Mouse (Mus musculus): ENCODE data around the gene Ifitm10. TPM values are rescaled to one million over a fixed set of nuclear protein-coding genes. Genes with fewer than 3 reads are reported as not detected.

Gene Ifitm10
- polyA plus RNA-seq, 2 experiments: 0.87 to 1.3 TPM

- no peak overlapping the region for H3K9ac ChIP-seq (replicated peaks)
These were observed 2.2 kb downstream of the Ifitm10 start for GRCm38 (mm10) chr7:142371398-142371767.

GRCm38 (mm10) chr7:142370937-142371336 lies 2.6 kb downstream of the Ifitm10 start:
- WGBS (ENCODE audit: insufficient replicate concordance): 74% methylated on average over 18 of the region's 18 CpGs
- no peak overlapping the region for H3K9ac ChIP-seq (replicated peaks)
- no peak for TF ChIP-seq EP300 (IDR thresholded peaks at IDR 0.05; ENCODE audit: low read depth)
- TF ChIP-seq CTCF (IDR thresholded peaks at IDR 0.05; ENCODE audit: low read depth): no peak
- DNase-seq (ENCODE audit: low read depth in 3 of 3, low spot score in 3 of 3) (no peak), ATAC-seq (ENCODE audit: insufficient read depth) (no peak)
- H3K4me2 ChIP-seq (ENCODE audit: low read depth): no peak overlapping the region
- H3K27ac ChIP-seq: no peak overlapping the region
- H3K36me3 ChIP-seq (replicated peaks; ENCODE audit: control insufficient read depth, insufficient read depth, low read depth): peaks cover 6% of the 10 kb centered on the region
- peaks cover 28% of the 10 kb centered on the region for H3K27me3 ChIP-seq (ENCODE audit: control insufficient read depth, insufficient read depth, low read length)
- no peak overlapping the region for H3K4me3 ChIP-seq (ENCODE audit: insufficient read depth in 1 of 2, low read depth in 2 of 2, low read length in 2 of 2)
- H3K4me1 ChIP-seq (replicated peaks; ENCODE audit: control insufficient read depth in 2 of 2, insufficient read depth in 2 of 2, low read length in 1 of 2): no peaks in the 10 kb centered on the region
- H3K9me3 ChIP-seq (ENCODE audit: control insufficient read depth, low read length): no peaks in the 10 kb centered on the region

More at GRCm38 (mm10) chr7:142371398-142371767, 2.2 kb downstream of the Ifitm10 start:
- DNase-seq (ENCODE audit: low read depth in 3 of 3, low spot score in 3 of 3) (no peak), ATAC-seq (ENCODE audit: insufficient read depth) (no peak)
- Histone ChIP-seq H3K4me1 (replicated peaks; ENCODE audit: control insufficient read depth in 2 of 2, insufficient read depth in 2 of 2, low read length in 1 of 2) (peaks cover 0 to 1% of the 10 kb centered on the region in 2 experiments; a peak in 2 of 4 replicates), H3K36me3 (replicated peaks; ENCODE audit: control insufficient read depth, insufficient read depth, low read depth) (peaks cover 11% of the 10 kb centered on the region), H3K27me3 (ENCODE audit: control insufficient read depth, insufficient read depth, low read length) (peaks cover 28% of the 10 kb centered on the region), H3K4me2 (ENCODE audit: low read depth) (peak overlapping the region; percentile 60), H3K27ac (no peak overlapping the region), H3K4me3 (ENCODE audit: insufficient read depth in 1 of 2, low read depth in 2 of 2, low read length in 2 of 2) (peak overlapping the region; percentile 36 to 45; a peak in 2 of 4 replicates), H3K9me3 (ENCODE audit: control insufficient read depth, low read length) (no peaks in the 10 kb centered on the region)
- no peak for TF ChIP-seq CTCF (IDR thresholded peaks at IDR 0.05; ENCODE audit: low read depth)
- TF ChIP-seq EP300 (IDR thresholded peaks at IDR 0.05; ENCODE audit: low read depth): no peak
- 28% methylated on average over 11 of the region's 11 CpGs for WGBS (ENCODE audit: insufficient replicate concordance)

- WGBS (ENCODE audit: insufficient replicate concordance): 48% methylated on average over 6 of the region's 6 CpGs
- 0 out of 4 replicates have a peak, but pooled peaks cover 0 to 2% of the 10 kb centered on the region in 2 experiments for H3K4me1 ChIP-seq (replicated peaks; ENCODE audit: control insufficient read depth in 2 of 2, insufficient read depth in 2 of 2, low read length in 1 of 2)
- no peak for TF ChIP-seq EP300 (IDR thresholded peaks at IDR 0.05; ENCODE audit: low read depth)
- TF ChIP-seq CTCF (IDR thresholded peaks at IDR 0.05; ENCODE audit: low read depth): no peak
- no peak overlapping the region for H3K9ac ChIP-seq (replicated peaks)
- H3K27ac ChIP-seq: no peak overlapping the region
- DNase-seq (ENCODE audit: low read depth in 3 of 3, low spot score in 3 of 3) (no peak), ATAC-seq (ENCODE audit: insufficient read depth) (no peak)
- no peaks in the 10 kb centered on the region for H3K36me3 ChIP-seq (replicated peaks; ENCODE audit: control insufficient read depth, insufficient read depth, low read depth)
- H3K9me3 ChIP-seq (ENCODE audit: control insufficient read depth, low read length): no peaks in the 10 kb centered on the region
- no peak overlapping the region for H3K4me2 ChIP-seq (ENCODE audit: low read depth)
- H3K4me3 ChIP-seq (ENCODE audit: insufficient read depth in 1 of 2, low read depth in 2 of 2, low read length in 2 of 2): no peak overlapping the region
- peaks cover 28% of the 10 kb centered on the region for H3K27me3 ChIP-seq (ENCODE audit: control insufficient read depth, insufficient read depth, low read length)
These were observed 3.7 kb downstream of the Ifitm10 start for GRCm38 (mm10) chr7:142369820-142370219.

- Histone ChIP-seq H3K4me3 (ENCODE audit: insufficient read depth in 1 of 2, low read depth in 2 of 2, low read length in 2 of 2) (no peak overlapping the region), H3K9me3 (ENCODE audit: control insufficient read depth, low read length) (no peaks in the 10 kb centered on the region), H3K27ac (no peak overlapping the region), H3K4me1 (replicated peaks; ENCODE audit: control insufficient read depth in 2 of 2, insufficient read depth in 2 of 2, low read length in 1 of 2) (0 out of 4 replicates have a peak, but pooled peaks cover 0 to 2% of the 10 kb centered on the region in 2 experiments), H3K36me3 (replicated peaks; ENCODE audit: control insufficient read depth, insufficient read depth, low read depth) (no peaks in the 10 kb centered on the region), H3K4me2 (ENCODE audit: low read depth) (no peak overlapping the region), H3K27me3 (ENCODE audit: control insufficient read depth, insufficient read depth, low read length) (peaks cover 28% of the 10 kb centered on the region), H3K9ac (replicated peaks) (no peak overlapping the region)
- 52% methylated on average over 2 of the region's 2 CpGs for WGBS (ENCODE audit: insufficient replicate concordance)
- TF ChIP-seq EP300 (IDR thresholded peaks at IDR 0.05; ENCODE audit: low read depth) (no peak), CTCF (IDR thresholded peaks at IDR 0.05; ENCODE audit: low read depth) (no peak)
- DNase-seq (ENCODE audit: low read depth in 3 of 3, low spot score in 3 of 3): no peak
- ATAC-seq (ENCODE audit: insufficient read depth): no peak
These were observed 4.7 kb downstream of the Ifitm10 start for GRCm38 (mm10) chr7:142368856-142369255.

- H3K4me1 ChIP-seq (replicated peaks; ENCODE audit: control insufficient read depth in 2 of 2, insufficient read depth in 2 of 2, low read length in 1 of 2): 0 out of 4 replicates have a peak, but pooled peaks cover 0 to 6% of the 10 kb centered on the region in 2 experiments
- WGBS (ENCODE audit: insufficient replicate concordance): 68% methylated on average over 4 of the region's 4 CpGs
- no peaks in the 10 kb centered on the region for H3K36me3 ChIP-seq (replicated peaks; ENCODE audit: control insufficient read depth, insufficient read depth, low read depth)
- DNase-seq (ENCODE audit: low read depth in 3 of 3, low spot score in 3 of 3): no peak
- H3K4me2 ChIP-seq (ENCODE audit: low read depth): no peak overlapping the region
- no peak overlapping the region for H3K27ac ChIP-seq
- no peaks in the 10 kb centered on the region for H3K27me3 ChIP-seq (ENCODE audit: control insufficient read depth, insufficient read depth, low read length)
- H3K9ac ChIP-seq (replicated peaks): no peak overlapping the region
- TF ChIP-seq CTCF (IDR thresholded peaks at IDR 0.05; ENCODE audit: low read depth) (no peak), EP300 (IDR thresholded peaks at IDR 0.05; ENCODE audit: low read depth) (no peak)
- no peak for ATAC-seq (ENCODE audit: insufficient read depth)
- H3K4me3 ChIP-seq (ENCODE audit: insufficient read depth in 1 of 2, low read depth in 2 of 2, low read length in 2 of 2): no peak overlapping the region
- no peaks in the 10 kb centered on the region for H3K9me3 ChIP-seq (ENCODE audit: control insufficient read depth, low read length)
These were observed 10.4 kb downstream of the Ifitm10 start for GRCm38 (mm10) chr7:142363107-142363506.

All from liver, embryonic 14.5 days (tissue).